Mouse (Mus musculus) stomach, postnatal 0 days (tissue): ENCODE measurements around the gene Fjx1.

Experiments used
- CTCF ChIP-seq: IDR thresholded peaks from 2 replicates; pipeline ENCODE4 v1.5.1; 2016; ENCODE audit warnings: antibody characterized with exemption, low read depth, mild to moderate bottlenecking, moderate library complexity
- EP300 ChIP-seq: optimal IDR thresholded peaks from 2 replicates; pipeline ENCODE3; 2016; ENCODE audit warnings: antibody characterized with exemption

GRCm38 (mm10) chr2:102464342-102464732 is 12.0 kb upstream of the Fjx1 start:
- TF ChIP-seq EP300 (no peak), CTCF (no peak)
